Mouse (Mus musculus) embryonic facial prominence, embryonic 13.5 days (tissue): ENCODE results near the gene Olfr1315-ps1. TPM values are rescaled to one million over a fixed set of nuclear protein-coding genes. Genes with fewer than 3 reads are reported as not detected.

Experiments used
- ATAC-seq: fragments of 200-750 bp; cut with Nextera tagmentation; 2 replicates; pipeline ENCODE4 v1.8.0; 2017; ENCODE audit warnings: low read depth; ENCODE audit not compliant: insufficient number of reproducible peaks, insufficient read depth, low FRiP score, low TSS enrichment
- H3K27ac ChIP-seq: fragments of 300-500 bp; sonication (generic); 2 replicates; pipeline ENCODE4 v1.5.1; 2015; ENCODE audit warnings: moderate library complexity, mild to moderate bottlenecking, inconsistent platforms
- H3K27me3 ChIP-seq: fragments of 300-500 bp; sonication (generic); 2 replicates; pipeline ENCODE4 v1.6.1; 2015; ENCODE audit warnings: mild to moderate bottlenecking, inconsistent platforms
- H3K36me3 ChIP-seq: fragments of 300-500 bp; sonication (generic); 2 replicates; pipeline ENCODE4 v1.6.1; 2015; ENCODE audit warnings: mild to moderate bottlenecking, inconsistent platforms
- H3K4me1 ChIP-seq: fragments of 300-500 bp; sonication (generic); 2 replicates; pipeline ENCODE4 v1.6.1; 2015; ENCODE audit warnings: inconsistent platforms
- H3K4me2 ChIP-seq: fragments of 300-500 bp; sonication (generic); 2 replicates; pipeline ENCODE4 v1.6.1; 2015; ENCODE audit warnings: moderate library complexity, mild to moderate bottlenecking, inconsistent platforms
- H3K4me3 ChIP-seq: fragments of 300-500 bp; sonication (generic); 2 replicates; pipeline ENCODE4 v1.5.1; 2015; ENCODE audit warnings: mild to moderate bottlenecking, inconsistent platforms
- H3K9ac ChIP-seq: fragments of 300-500 bp; sonication (generic); 2 replicates; pipeline ENCODE4 v1.6.1; 2015; ENCODE audit warnings: mild to moderate bottlenecking, inconsistent platforms
- H3K9me3 ChIP-seq: fragments of 300-500 bp; sonication (generic); 2 replicates; pipeline ENCODE4 v1.6.1; 2016; ENCODE audit warnings: inconsistent platforms
- WGBS: fragments of 180-500 bp; shearing (Covaris S2); methylation state at CpG from one replicate; pipeline ENCODE4 v1.1.7; 2015; ENCODE audit warnings: mixed read lengths; 5-methylcytosine and 5-hydroxymethylcytosine counted together
- polyA plus RNA-seq: library from polyadenylated mRNA; unstranded; fragments of >200 nt; fragmentation: Nextera tagmentation; extraction: Ambion mirVana; gene quantifications from 2 replicates; pipeline ENCODE4 v1.2.1, GENCODE M21; 2015

Gene Olfr1315-ps1
- polyA plus RNA-seq: not detected in 2 replicates

GRCm38 (mm10) chr2:112115340-112115739 lies at the start of gene Olfr1315-ps1:
Gene Olfr1315-ps1, minus strand, starts transcription at chr2:112115440.
- Histone ChIP-seq H3K27me3 (no peaks in the 10 kb centered on the region), H3K9ac (no peak within 1 kb of the TSS), H3K36me3 (no peaks in the 10 kb centered on the region), H3K9me3 (no peaks in the 10 kb centered on the region), H3K4me1 (no peaks in the 10 kb centered on the region), H3K4me2 (no peak within 1 kb of the TSS), H3K4me3 (no peak within 1 kb of the TSS), H3K27ac (no peak within 1 kb of the TSS)
- no peak for ATAC-seq
- 71% methylated on average over 1 of the region's 1 CpGs for WGBS

- H3K4me1 ChIP-seq: no peaks in the 10 kb centered on the region
- H3K4me2 ChIP-seq: no peak within 1 kb of the TSS
- no peak within 1 kb of the TSS for H3K4me3 ChIP-seq
- H3K27me3 ChIP-seq: no peaks in the 10 kb centered on the region
- no peaks in the 10 kb centered on the region for H3K9me3 ChIP-seq
- no peak within 1 kb of the TSS for H3K9ac ChIP-seq
- no peaks in the 10 kb centered on the region for H3K36me3 ChIP-seq
- no peak within 1 kb of the TSS for H3K27ac ChIP-seq
- ATAC-seq: no peak
These were observed 38.7 kb upstream of the Olfr1315-ps1 start, which contains the start of gene Olfr1318 for GRCm38 (mm10) chr2:112153898-112154297. Gene Olfr1318, plus strand, starts transcription at chr2:112154198.

- Histone ChIP-seq H3K9ac (no peak within 1 kb of the TSS), H3K27me3 (no peaks in the 10 kb centered on the region), H3K36me3 (no peaks in the 10 kb centered on the region), H3K4me2 (no peak within 1 kb of the TSS), H3K4me3 (no peak within 1 kb of the TSS), H3K4me1 (no peaks in the 10 kb centered on the region), H3K27ac (no peak within 1 kb of the TSS), H3K9me3 (no peaks in the 10 kb centered on the region)
- WGBS: 67% methylated on average over 2 of the region's 2 CpGs
- ATAC-seq: no peak
These were observed 24.8 kb upstream of the Olfr1315-ps1 start, which contains the start of gene Olfr1317 for GRCm38 (mm10) chr2:112140029-112140428. Gene Olfr1317, plus strand, starts transcription at chr2:112140329.

- H3K4me2 ChIP-seq: no peak within 1 kb of the TSS
- no peaks in the 10 kb centered on the region for H3K36me3 ChIP-seq
- H3K4me3 ChIP-seq: no peak within 1 kb of the TSS
- no peak within 1 kb of the TSS for H3K9ac ChIP-seq
- no peak for ATAC-seq
- H3K27ac ChIP-seq: no peak within 1 kb of the TSS
- no peaks in the 10 kb centered on the region for H3K27me3 ChIP-seq
- H3K9me3 ChIP-seq: no peaks in the 10 kb centered on the region
- H3K4me1 ChIP-seq: no peaks in the 10 kb centered on the region
- WGBS: 84% methylated on average over 2 of the region's 2 CpGs
These were observed 19.6 kb upstream of the Olfr1315-ps1 start, which contains the start of gene Olfr1316 for GRCm38 (mm10) chr2:112134877-112135276. Gene Olfr1316, minus strand, starts transcription at chr2:112134977.

- H3K4me1 ChIP-seq: no peaks in the 10 kb centered on the region
- ATAC-seq: no peak
- H3K9ac ChIP-seq: no peak within 1 kb of the TSS
- no peaks in the 10 kb centered on the region for H3K27me3 ChIP-seq
- no peaks in the 10 kb centered on the region for H3K9me3 ChIP-seq
- no peak within 1 kb of the TSS for H3K4me3 ChIP-seq
- H3K4me2 ChIP-seq: no peak within 1 kb of the TSS
- H3K27ac ChIP-seq: no peak within 1 kb of the TSS
- no peaks in the 10 kb centered on the region for H3K36me3 ChIP-seq
These were observed 18.6 kb downstream of the Olfr1315-ps1 start, which contains the start of gene Olfr1314 for GRCm38 (mm10) chr2:112096681-112097080. Gene Olfr1314, minus strand, starts transcription at chr2:112096781.

- Histone ChIP-seq H3K36me3 (no peaks in the 10 kb centered on the region), H3K9ac (no peak within 1 kb of the TSS), H3K4me2 (no peak within 1 kb of the TSS), H3K27me3 (no peaks in the 10 kb centered on the region), H3K4me3 (no peak within 1 kb of the TSS), H3K4me1 (no peaks in the 10 kb centered on the region), H3K27ac (no peak within 1 kb of the TSS), H3K9me3 (peaks cover 4% of the 10 kb centered on the region; the same call in 1 of the 2 replicates)
- ATAC-seq: no peak
These were observed 37.5 kb downstream of the Olfr1315-ps1 start, which contains the start of gene Olfr1313 for GRCm38 (mm10) chr2:112077743-112078142. Gene Olfr1313, minus strand, starts transcription at chr2:112077843.

Other genes starting within 250 kb of the Olfr1315-ps1 start
- not detected in 2 replicates for gene Olfr1305, start 238.3 kb downstream of the Olfr1315-ps1 start, polyA plus RNA-seq
- gene Olfr1306, start 199.2 kb downstream of the Olfr1315-ps1 start, polyA plus RNA-seq: not detected in 2 replicates
- gene Olfr1307, start 166.0 kb downstream of the Olfr1315-ps1 start, polyA plus RNA-seq: not detected in 2 replicates
- not detected in 2 replicates for gene Olfr1308, start 150.5 kb downstream of the Olfr1315-ps1 start, polyA plus RNA-seq
- not detected in 2 replicates for gene Olfr1309, start 125.2 kb downstream of the Olfr1315-ps1 start, polyA plus RNA-seq
- gene Olfr1310, start 102.7 kb downstream of the Olfr1315-ps1 start, polyA plus RNA-seq: not detected in 2 replicates
- not detected in 2 replicates for gene Olfr1311, start 91.0 kb downstream of the Olfr1315-ps1 start, polyA plus RNA-seq
- not detected in 2 replicates for gene Olfr1312, start 65.2 kb downstream of the Olfr1315-ps1 start, polyA plus RNA-seq
- not detected in 2 replicates for gene Olfr1313, start 37.6 kb downstream of the Olfr1315-ps1 start, polyA plus RNA-seq
- gene Olfr1314, start 18.7 kb downstream of the Olfr1315-ps1 start, polyA plus RNA-seq: not detected in 2 replicates
- gene Olfr1316, start 19.5 kb upstream of the Olfr1315-ps1 start, polyA plus RNA-seq: not detected in 2 replicates
- not detected in 2 replicates for gene Olfr1317, start 24.9 kb upstream of the Olfr1315-ps1 start, polyA plus RNA-seq
- not detected in 2 replicates for gene Olfr1318, start 38.8 kb upstream of the Olfr1315-ps1 start, polyA plus RNA-seq
- 15.3 and 15.4 TPM in 2 replicates for gene Lpcat4, start 124.0 kb upstream of the Olfr1315-ps1 start, polyA plus RNA-seq
- gene Nutm1, start 143.9 kb upstream of the Olfr1315-ps1 start, polyA plus RNA-seq: not detected in 2 replicates
- 196 and 214 TPM in 2 replicates for gene Nop10, start 146.5 kb upstream of the Olfr1315-ps1 start, polyA plus RNA-seq
- gene Slc12a6, start 150.4 kb upstream of the Olfr1315-ps1 start, polyA plus RNA-seq: 11.0 and 11.9 TPM in 2 replicates
- gene Gm21985, start 150.9 kb upstream of the Olfr1315-ps1 start, polyA plus RNA-seq: not detected in 2 replicates